Mouse (Mus musculus) midbrain, embryonic 13.5 days (tissue): ENCODE measurements at regions not wholly inside any gene's neighbourhood (a gene's known extent, or its start where the extent isn't known, plus 50 kb on each side); places are given as distances from the start of the nearest gene placed in this dataset.

Source experiments
- ATAC-seq: fragments of 200-750 bp; cut with Nextera tagmentation; 2 replicates; pipeline ENCODE4 v1.8.0; 2017; ENCODE audit warnings: mild to moderate bottlenecking, moderate TSS enrichment, moderate library complexity
- H3K27ac ChIP-seq: fragments of 300-500 bp; sonication (generic); 2 replicates; pipeline ENCODE4 v1.5.1; 2015; ENCODE audit warnings: inconsistent platforms, mild to moderate bottlenecking, moderate library complexity
- H3K27me3 ChIP-seq: fragments of 300-500 bp; sonication (generic); 2 replicates; pipeline ENCODE4 v1.6.1; 2015; ENCODE audit warnings: mild to moderate bottlenecking, inconsistent platforms
- H3K36me3 ChIP-seq: fragments of 300-500 bp; sonication (generic); 2 replicates; pipeline ENCODE4 v1.6.1; 2015; ENCODE audit warnings: mild to moderate bottlenecking, inconsistent platforms
- H3K4me1 ChIP-seq: fragments of 300-500 bp; sonication (generic); replicated peaks from 2 replicates; pipeline ENCODE4 v1.6.1; 2015; ENCODE audit warnings: inconsistent platforms
- H3K4me2 ChIP-seq: fragments of 300-500 bp; sonication (generic); replicated peaks from 2 replicates; pipeline ENCODE4 v1.6.1; 2015; ENCODE audit warnings: moderate library complexity, mild to moderate bottlenecking, inconsistent platforms
- H3K4me3 ChIP-seq: fragments of 300-500 bp; sonication (generic); replicated peaks from 2 replicates; pipeline ENCODE4 v1.5.1; 2015; ENCODE audit warnings: mild to moderate bottlenecking, inconsistent platforms
- H3K9ac ChIP-seq: fragments of 300-500 bp; sonication (generic); replicated peaks from 2 replicates; pipeline ENCODE4 v1.6.1; 2015; ENCODE audit warnings: mild to moderate bottlenecking, inconsistent platforms
- H3K9me3 ChIP-seq: fragments of 300-500 bp; sonication (generic); 2 replicates; pipeline ENCODE4 v1.6.1; 2016; ENCODE audit warnings: mild to moderate bottlenecking, inconsistent platforms
- WGBS: fragments of 180-500 bp; shearing (Covaris S2); methylation state at CpG from one replicate; pipeline ENCODE4 v1.1.7; 2015; 5-methylcytosine and 5-hydroxymethylcytosine counted together

- H3K4me3 ChIP-seq = no peak overlapping the region
- no peaks in the 10 kb centered on the region for H3K27me3 ChIP-seq
- H3K4me1 ChIP-seq = no peaks in the 10 kb centered on the region
- ATAC-seq = no peak
- no peaks in the 10 kb centered on the region for H3K9me3 ChIP-seq
- H3K9ac ChIP-seq = no peak overlapping the region
- H3K4me2 ChIP-seq = no peak overlapping the region
- WGBS = 84% methylated on average over 3 of the region's 3 CpGs
- H3K36me3 ChIP-seq = no peaks in the 10 kb centered on the region
- no peak overlapping the region for H3K27ac ChIP-seq
These were observed 784.9 kb upstream of the Apob start for GRCm38 (mm10) chr12:7192591-7192990.

GRCm38 (mm10) chr12:7198098-7198497, 779.4 kb upstream of the Apob start:
- Histone ChIP-seq H3K9me3 (no peaks in the 10 kb centered on the region), H3K36me3 (no peaks in the 10 kb centered on the region), H3K4me1 (no peaks in the 10 kb centered on the region), H3K27ac (no peak overlapping the region), H3K4me2 (no peak overlapping the region), H3K9ac (no peak overlapping the region), H3K27me3 (no peaks in the 10 kb centered on the region), H3K4me3 (no peak overlapping the region)
- no peak for ATAC-seq

GRCm38 (mm10) chr12:7200879-7201278, 776.6 kb upstream of the Apob start:
- H3K4me3 ChIP-seq = no peak overlapping the region
- no peaks in the 10 kb centered on the region for H3K27me3 ChIP-seq
- no peaks in the 10 kb centered on the region for H3K36me3 ChIP-seq
- 92% methylated on average over 1 of the region's 1 CpGs for WGBS
- H3K4me1 ChIP-seq = no peaks in the 10 kb centered on the region
- H3K4me2 ChIP-seq = no peak overlapping the region
- ATAC-seq = no peak
- H3K9me3 ChIP-seq = no peaks in the 10 kb centered on the region
- H3K27ac ChIP-seq = no peak overlapping the region
- H3K9ac ChIP-seq = no peak overlapping the region

GRCm38 (mm10) chr12:7215686-7216085, 761.8 kb upstream of the Apob start:
- no peak overlapping the region for H3K9ac ChIP-seq
- no peaks in the 10 kb centered on the region for H3K4me1 ChIP-seq
- H3K9me3 ChIP-seq = no peaks in the 10 kb centered on the region
- H3K4me2 ChIP-seq = no peak overlapping the region
- no peaks in the 10 kb centered on the region for H3K36me3 ChIP-seq
- no peak overlapping the region for H3K4me3 ChIP-seq
- WGBS = 86% methylated on average over 6 of the region's 6 CpGs
- no peak overlapping the region for H3K27ac ChIP-seq
- ATAC-seq = no peak
- H3K27me3 ChIP-seq = no peaks in the 10 kb centered on the region

- H3K27ac ChIP-seq = no peak overlapping the region
- ATAC-seq = no peak
- WGBS = 28% methylated on average over 3 of the region's 3 CpGs
These were observed 759.9 kb upstream of the Apob start for GRCm38 (mm10) chr12:7217499-7217898.

GRCm38 (mm10) chr12:7228124-7228523, 749.3 kb upstream of the Apob start:
- no peak overlapping the region for H3K27ac ChIP-seq
- no peaks in the 10 kb centered on the region for H3K36me3 ChIP-seq
- H3K9me3 ChIP-seq = no peaks in the 10 kb centered on the region
- H3K27me3 ChIP-seq = no peaks in the 10 kb centered on the region
- no peak overlapping the region for H3K9ac ChIP-seq
- no peaks in the 10 kb centered on the region for H3K4me1 ChIP-seq
- no peak for ATAC-seq
- no peak overlapping the region for H3K4me3 ChIP-seq
- no peak overlapping the region for H3K4me2 ChIP-seq
- 65% methylated on average over 2 of the region's 2 CpGs for WGBS

More at GRCm38 (mm10) chr12:7217499-7217898, 759.9 kb upstream of the Apob start:
- Histone ChIP-seq H3K36me3 (no peaks in the 10 kb centered on the region), H3K9me3 (no peaks in the 10 kb centered on the region), H3K9ac (no peak overlapping the region), H3K4me3 (no peak overlapping the region), H3K4me2 (no peak overlapping the region), H3K27me3 (no peaks in the 10 kb centered on the region), H3K4me1 (no peaks in the 10 kb centered on the region)

- Histone ChIP-seq H3K4me3 (no peak overlapping the region), H3K4me2 (no peak overlapping the region), H3K27me3 (no peaks in the 10 kb centered on the region), H3K36me3 (no peaks in the 10 kb centered on the region), H3K9ac (no peak overlapping the region), H3K4me1 (no peaks in the 10 kb centered on the region), H3K27ac (no peak overlapping the region), H3K9me3 (no peaks in the 10 kb centered on the region)
- WGBS = 71% methylated on average over 9 of the region's 9 CpGs
- no peak for ATAC-seq
These were observed 748.8 kb upstream of the Apob start for GRCm38 (mm10) chr12:7228541-7229225.

- no peak for ATAC-seq
- H3K36me3 ChIP-seq = no peaks in the 10 kb centered on the region
- H3K27ac ChIP-seq = no peak overlapping the region
- H3K4me1 ChIP-seq = peaks cover 4% of the 10 kb centered on the region; the same call in 1 of the 2 replicates
- no peak overlapping the region for H3K4me2 ChIP-seq
- H3K9ac ChIP-seq = no peak overlapping the region
- no peak overlapping the region for H3K4me3 ChIP-seq
- no peaks in the 10 kb centered on the region for H3K9me3 ChIP-seq
- no peaks in the 10 kb centered on the region for H3K27me3 ChIP-seq
These were observed 727.1 kb upstream of the Apob start for GRCm38 (mm10) chr12:7250324-7250723.

- H3K27ac ChIP-seq = no peak overlapping the region
- no peak overlapping the region for H3K4me2 ChIP-seq
- H3K36me3 ChIP-seq = no peaks in the 10 kb centered on the region
- H3K27me3 ChIP-seq = no peaks in the 10 kb centered on the region
- no peaks in the 10 kb centered on the region for H3K9me3 ChIP-seq
- H3K4me1 ChIP-seq = no peaks in the 10 kb centered on the region
- no peak overlapping the region for H3K4me3 ChIP-seq
- 100% methylated on average over 1 of the region's 1 CpGs for WGBS
- H3K9ac ChIP-seq = no peak overlapping the region
- no peak for ATAC-seq
These were observed 706.9 kb upstream of the Apob start for GRCm38 (mm10) chr12:7270587-7270986.

GRCm38 (mm10) chr12:7284354-7285036, 693.0 kb upstream of the Apob start:
- WGBS = 77% methylated on average over 4 of the region's 4 CpGs

GRCm38 (mm10) chr12:7291557-7291956, 685.9 kb upstream of the Apob start:
- Histone ChIP-seq H3K4me2 (no peak overlapping the region), H3K4me3 (no peak overlapping the region), H3K9me3 (no peaks in the 10 kb centered on the region), H3K4me1 (peaks cover 10% of the 10 kb centered on the region; the same call in 1 of the 2 replicates), H3K27me3 (no peaks in the 10 kb centered on the region), H3K36me3 (no peaks in the 10 kb centered on the region), H3K27ac (no peak overlapping the region), H3K9ac (no peak overlapping the region)
- peak; percentile 62 for ATAC-seq
- 58% methylated on average over 2 of the region's 2 CpGs for WGBS

More at GRCm38 (mm10) chr12:7284354-7285036, 693.0 kb upstream of the Apob start:
- H3K9me3 ChIP-seq = no peaks in the 10 kb centered on the region
- no peak overlapping the region for H3K4me3 ChIP-seq
- no peaks in the 10 kb centered on the region for H3K27me3 ChIP-seq
- H3K27ac ChIP-seq = no peak overlapping the region
- H3K4me2 ChIP-seq = no peak overlapping the region
- H3K36me3 ChIP-seq = no peaks in the 10 kb centered on the region
- H3K9ac ChIP-seq = no peak overlapping the region
- no peaks in the 10 kb centered on the region for H3K4me1 ChIP-seq
- no peak for ATAC-seq

- H3K4me3 ChIP-seq = no peak overlapping the region
- no peak overlapping the region for H3K9ac ChIP-seq
- H3K27ac ChIP-seq = no peak overlapping the region
- no peaks in the 10 kb centered on the region for H3K4me1 ChIP-seq
- no peak overlapping the region for H3K4me2 ChIP-seq
- no peaks in the 10 kb centered on the region for H3K36me3 ChIP-seq
- no peaks in the 10 kb centered on the region for H3K27me3 ChIP-seq
- WGBS = 75% methylated on average over 2 of the region's 2 CpGs
- no peaks in the 10 kb centered on the region for H3K9me3 ChIP-seq
- no peak for ATAC-seq
These were observed 680.4 kb upstream of the Apob start for GRCm38 (mm10) chr12:7297026-7297425.

- Histone ChIP-seq H3K9me3 (no peaks in the 10 kb centered on the region), H3K36me3 (no peaks in the 10 kb centered on the region), H3K27me3 (no peaks in the 10 kb centered on the region), H3K4me1 (no peaks in the 10 kb centered on the region), H3K27ac (no peak overlapping the region), H3K9ac (no peak overlapping the region), H3K4me3 (no peak overlapping the region), H3K4me2 (no peak overlapping the region)
- no peak for ATAC-seq
- 86% methylated on average over 2 of the region's 2 CpGs for WGBS
These were observed 656.0 kb upstream of the Apob start for GRCm38 (mm10) chr12:7321453-7321852.
